Mouse (Mus musculus): ENCODE results near the gene Pigk.

Gene Pigk

DNA sequence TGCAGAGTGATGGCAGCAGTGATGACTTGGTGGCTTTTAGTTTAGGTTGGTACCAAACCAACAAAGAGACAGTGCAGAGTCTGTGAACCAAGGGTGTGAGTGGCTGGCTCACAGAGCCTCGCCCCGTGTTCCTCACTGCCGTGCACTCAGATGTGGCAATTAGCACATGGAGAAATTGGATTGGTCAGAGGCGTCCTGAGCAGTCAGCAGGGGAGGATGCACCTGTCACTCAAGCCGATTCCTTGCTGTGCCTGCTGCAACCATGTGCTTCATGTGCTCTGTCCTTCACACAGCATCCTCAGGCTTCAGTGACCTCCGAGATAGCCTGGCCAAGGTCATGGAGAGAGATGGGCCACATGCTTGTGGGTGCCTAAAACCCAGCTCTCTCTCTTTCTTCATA, 14.3 kb downstream of the Pigk start:
- no peak for DNase-seq (ENCODE audit: low read depth, low spot score)

DNA sequence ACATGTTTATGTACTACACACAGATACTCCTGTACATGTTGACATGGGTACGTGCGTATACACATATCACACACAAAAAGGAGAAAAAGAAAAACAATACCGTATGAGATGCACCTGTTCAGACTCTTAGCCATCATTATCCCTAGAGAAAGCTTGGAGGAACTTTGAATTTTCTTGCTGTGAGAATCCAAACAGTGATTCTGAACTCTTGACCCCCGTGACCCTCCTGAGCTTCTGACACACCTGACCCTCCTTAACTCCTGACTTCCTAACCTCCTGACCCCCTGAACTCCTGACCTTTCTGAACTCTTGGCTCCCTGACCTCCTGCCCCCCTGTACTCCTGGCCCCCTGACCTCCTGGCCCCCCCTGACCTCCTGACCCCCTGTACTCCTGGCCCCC, 19.1 kb downstream of the Pigk start:
- DNase-seq (ENCODE audit: low read depth, low spot score), result no peak

DNA sequence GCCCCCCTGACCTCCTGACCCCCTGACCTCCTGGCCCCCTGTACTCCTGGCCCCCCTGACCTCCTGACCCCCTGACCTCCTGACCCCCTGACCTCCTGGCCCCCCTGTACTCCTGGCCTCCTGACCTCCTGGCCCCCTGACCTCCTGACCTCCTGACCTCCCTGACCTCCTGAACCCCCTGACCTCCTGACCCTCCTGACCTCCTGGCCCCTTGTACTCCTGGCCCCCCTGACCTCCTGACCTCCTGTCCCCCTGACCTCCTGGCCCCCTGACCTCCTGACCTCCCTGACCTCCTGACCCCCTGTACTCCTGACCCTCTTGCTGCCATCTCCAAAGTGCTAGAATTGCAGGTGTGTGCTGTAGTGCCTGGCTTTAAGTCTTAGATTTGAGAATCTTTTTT, 19.6 kb downstream of the Pigk start:
- DNase-seq (ENCODE audit: low read depth, low spot score), result no peak

DNA sequence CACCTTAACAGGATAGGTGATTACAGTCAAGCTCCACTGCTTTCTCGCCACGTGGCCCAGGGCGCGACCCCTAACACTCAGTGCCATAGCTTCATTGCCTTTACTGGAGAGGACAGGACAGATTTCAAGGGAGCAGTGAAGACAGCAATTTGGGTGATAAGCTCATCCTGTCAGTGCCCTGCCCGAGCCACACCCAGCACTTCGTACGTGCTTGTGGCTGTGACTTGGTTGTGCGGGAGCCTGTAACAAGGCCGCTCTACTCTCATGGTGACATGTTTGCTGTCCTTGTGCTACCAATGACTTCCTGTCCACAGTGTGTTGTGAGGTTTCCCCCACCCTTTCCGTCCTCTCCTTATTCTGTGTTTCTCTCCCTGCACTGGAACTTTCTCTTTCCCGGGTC, 20.2 kb downstream of the Pigk start:
- no peak for DNase-seq (ENCODE audit: low read depth, low spot score)

DNA sequence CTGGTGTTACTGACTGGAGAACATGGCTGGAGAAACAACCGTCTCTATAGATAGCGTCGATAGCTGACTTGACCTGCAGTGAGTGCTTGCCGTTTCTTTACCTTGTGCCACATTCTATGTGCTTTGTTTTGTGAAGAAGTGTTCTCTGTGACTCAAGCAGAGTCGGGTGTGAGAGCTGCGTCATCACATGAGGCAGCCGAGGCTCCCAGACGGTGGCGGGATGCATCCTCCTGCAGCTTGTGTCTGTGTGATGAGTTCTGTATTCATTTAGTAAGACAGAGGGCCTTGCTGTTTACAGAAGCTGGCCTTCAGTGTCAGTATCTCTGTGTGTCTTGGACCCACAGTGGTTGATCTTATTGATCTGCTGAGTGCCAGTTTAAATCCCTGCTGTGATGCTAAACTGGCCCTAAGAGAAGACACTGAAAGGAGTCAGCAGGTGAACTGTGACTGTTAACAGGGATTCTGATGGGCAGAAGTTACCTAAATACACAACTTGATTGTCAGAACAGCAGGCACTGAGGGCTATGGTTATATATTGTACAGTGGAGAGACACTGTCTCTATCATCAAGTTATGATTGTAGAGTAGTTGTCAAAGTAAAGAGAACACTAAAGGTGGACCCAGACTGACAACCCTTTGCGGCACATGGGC, 21.8 kb downstream of the Pigk start:
- no peak for DNase-seq (ENCODE audit: low read depth, low spot score)

DNA sequence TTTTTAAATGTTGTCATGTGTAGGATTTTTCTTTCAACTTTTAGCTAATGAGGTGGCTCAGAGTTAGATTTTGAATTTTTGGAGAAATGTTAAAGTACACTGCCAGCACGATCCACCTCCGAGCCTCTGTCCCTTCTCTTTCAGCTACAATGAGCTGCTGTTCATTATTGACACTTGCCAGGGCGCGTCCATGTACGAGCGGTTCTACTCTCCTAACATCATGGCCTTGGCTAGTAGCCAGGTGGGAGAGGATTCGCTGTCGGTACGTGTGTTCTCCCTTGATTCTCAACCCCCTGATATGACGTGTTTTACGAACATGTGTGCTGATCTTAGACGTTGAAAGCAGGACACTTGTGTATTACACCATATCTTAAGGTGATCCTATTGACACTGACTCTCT, 30.4 kb downstream of the Pigk start:
- DNase-seq (ENCODE audit: low read depth, low spot score), result no peak

DNA sequence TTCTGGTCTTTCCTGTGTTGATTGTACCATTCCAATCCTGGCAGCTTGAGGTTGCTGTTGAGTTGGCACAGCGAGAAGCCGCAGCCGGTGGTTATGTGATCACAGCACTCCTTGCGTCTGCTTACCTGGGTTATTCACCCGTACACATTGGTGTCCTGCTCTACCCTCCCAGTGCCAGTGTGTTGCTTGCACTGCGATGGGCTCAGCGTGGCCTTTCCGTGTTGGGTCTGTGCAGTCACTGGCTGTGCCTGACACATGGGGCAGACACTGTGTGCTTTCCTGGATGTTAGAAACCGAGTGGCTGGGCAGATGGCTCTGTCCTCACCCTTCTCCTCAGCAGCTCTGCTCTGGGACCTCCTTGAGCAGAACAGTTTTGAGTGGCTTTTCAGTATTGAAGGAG, 31.7 kb downstream of the Pigk start:
- DNase-seq (ENCODE audit: low read depth, low spot score), result no peak

DNA sequence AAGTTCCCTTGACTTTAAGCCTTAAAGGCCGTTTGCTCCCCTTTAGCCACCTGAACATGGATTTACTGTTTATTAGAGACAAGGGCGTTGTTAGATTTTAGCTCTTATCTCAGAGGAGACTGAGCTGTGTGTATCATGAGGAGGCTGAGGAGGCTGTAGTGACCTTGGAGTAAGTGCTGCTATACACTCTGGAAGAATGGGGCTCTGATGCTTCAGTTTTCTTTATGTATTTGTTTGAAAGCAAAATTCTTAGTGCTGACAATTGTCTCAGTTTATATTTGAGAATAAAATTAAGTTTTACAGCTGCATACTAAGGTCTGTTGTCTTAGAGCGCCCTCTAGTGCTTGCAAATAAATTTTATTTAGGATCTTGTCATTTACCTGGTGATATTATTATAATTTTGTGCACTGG, 35.6 kb downstream of the Pigk start:
- peak; percentile 76 for DNase-seq (ENCODE audit: low read depth, low spot score)

DNA sequence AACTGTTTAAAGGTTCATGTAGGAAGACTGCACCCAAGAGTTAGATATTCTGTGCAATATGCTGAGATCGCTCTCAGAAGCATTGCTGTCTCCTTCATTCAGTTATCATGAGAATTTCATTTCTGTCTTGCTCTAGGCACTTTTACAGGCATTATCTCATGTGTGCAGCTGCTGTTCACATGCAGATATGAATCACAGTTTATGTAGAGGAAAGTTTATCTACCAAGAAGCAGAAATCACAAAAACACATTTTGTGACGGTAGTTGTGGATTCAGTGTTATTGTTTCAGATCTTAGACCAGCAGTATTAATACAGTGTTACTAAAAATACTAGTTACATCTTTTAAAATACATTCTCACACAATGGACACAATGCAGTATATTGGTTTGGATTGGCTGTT, 36.0 kb downstream of the Pigk start:
- DNase-seq (ENCODE audit: low read depth, low spot score), result no peak

DNA sequence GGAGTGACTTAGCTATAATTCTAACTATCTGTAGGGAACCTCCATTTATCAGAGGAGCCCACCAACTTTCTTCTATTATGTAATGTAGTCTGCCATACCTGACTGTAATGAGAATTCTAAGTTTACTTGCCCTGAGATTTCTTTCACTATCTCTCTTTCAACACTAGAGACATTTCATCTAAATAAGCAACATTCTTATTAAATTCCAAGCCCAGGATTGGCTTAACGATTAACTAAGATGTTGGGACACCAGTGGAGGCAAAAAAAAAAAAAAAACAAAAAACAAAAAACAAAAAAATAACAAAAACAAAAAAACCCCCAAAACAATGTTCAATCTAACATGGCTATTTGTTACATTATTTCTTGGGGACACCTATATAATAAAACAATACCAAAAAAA, 39.0 kb downstream of the Pigk start:
- no peak for DNase-seq (ENCODE audit: low read depth, low spot score)

DNA sequence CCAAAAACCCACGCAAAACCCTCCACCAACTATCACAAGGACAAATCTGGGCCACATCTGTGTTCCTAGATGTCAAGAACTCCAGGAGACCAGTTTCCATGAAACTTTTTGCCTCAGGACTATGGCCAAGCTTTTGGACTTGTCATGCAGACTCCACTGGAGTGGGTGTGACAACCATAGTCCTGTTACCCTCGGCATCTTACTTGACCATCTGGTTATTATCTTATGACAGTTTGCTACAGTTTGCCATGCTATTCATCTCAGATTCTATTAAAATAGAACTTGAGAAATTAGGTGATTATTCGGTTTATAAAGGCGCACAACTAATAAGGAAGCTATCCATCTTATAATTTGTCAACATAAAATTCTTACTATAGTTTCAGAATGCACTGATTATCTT, 39.4 kb downstream of the Pigk start:
- DNase-seq (ENCODE audit: low read depth, low spot score), result no peak

DNA sequence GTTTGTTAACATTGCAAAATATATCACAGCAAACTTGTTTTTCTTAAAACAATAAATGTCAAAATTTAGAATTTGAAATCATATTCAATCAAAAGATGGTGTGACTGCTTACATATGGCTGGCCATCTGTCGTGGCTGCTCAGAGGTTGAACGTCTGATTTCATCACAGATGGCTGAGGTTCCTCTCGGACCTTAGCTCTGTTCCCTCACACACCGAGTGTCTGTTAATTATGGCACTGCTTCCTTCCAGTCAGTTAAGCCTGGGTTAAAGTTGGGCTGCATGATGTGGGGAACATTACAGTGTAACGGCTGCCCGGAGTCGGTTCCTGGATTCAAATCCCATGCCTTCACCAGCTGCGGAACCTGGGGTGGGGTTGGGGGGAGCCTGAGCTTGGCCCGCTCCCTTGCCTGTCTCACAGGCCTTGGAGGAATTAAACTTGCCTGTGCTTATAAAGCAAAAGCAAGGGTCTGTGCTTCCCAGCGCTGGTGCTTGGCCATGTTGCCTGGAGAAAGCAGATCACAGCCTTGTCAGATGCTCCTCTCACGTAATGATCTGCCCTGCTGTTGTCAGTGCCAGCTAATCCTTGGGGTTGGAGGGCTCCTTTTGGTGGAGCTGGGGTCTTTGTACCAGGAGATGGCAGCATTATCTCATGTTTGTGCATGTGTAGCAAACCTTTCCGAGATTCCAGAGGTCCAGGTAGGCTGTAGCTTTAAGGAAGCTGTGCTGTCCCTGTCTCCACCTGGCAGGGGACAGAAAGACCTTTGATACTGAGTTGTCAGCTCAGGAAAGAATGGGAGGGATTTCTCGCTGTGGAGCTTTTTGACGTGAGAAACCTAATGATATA, 40.2 kb downstream of the Pigk start:
- DNase-seq (ENCODE audit: low read depth, low spot score), result no peak

DNA sequence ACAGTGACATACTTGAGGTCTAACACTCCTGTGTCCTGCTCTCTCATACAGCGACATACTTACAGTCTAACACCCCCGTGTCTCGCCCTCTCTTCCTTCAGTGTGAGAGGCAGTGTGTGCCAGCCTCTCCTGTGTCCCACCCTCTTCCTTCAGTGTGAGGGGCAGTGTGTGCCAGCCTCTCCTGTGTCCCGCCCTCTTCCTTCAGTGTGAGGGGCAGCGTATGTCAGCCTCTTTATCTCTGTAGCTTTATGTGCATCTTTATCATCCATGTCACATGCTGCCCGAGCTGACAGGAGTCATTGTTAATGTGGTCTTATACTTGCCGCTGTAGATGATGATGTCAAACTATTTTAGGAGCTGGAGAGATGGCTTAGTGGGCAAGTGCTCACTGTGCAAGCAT, 41.6 kb downstream of the Pigk start:
- DNase-seq (ENCODE audit: low read depth, low spot score), result no peak

DNA sequence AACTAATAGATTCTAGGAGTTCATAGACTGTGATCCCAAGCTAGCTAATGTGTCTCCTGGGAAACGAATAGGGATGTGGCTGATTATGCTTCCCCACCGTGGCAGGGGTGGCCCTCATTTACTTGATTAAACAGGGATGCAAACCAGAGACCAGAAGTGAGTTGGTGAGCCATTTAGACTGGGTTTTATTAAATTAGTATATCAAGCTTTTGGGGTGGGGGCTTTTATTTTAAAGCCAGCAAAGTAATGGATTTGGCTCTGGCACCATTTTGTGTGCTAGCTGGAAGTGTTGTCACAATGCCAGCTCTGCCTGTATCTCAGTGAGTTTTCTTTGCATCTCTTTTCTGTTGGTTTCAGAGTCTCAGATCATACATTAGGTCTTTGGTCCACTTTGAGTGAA, 43.0 kb downstream of the Pigk start:
- DNase-seq (ENCODE audit: low read depth, low spot score), result no peak

DNA sequence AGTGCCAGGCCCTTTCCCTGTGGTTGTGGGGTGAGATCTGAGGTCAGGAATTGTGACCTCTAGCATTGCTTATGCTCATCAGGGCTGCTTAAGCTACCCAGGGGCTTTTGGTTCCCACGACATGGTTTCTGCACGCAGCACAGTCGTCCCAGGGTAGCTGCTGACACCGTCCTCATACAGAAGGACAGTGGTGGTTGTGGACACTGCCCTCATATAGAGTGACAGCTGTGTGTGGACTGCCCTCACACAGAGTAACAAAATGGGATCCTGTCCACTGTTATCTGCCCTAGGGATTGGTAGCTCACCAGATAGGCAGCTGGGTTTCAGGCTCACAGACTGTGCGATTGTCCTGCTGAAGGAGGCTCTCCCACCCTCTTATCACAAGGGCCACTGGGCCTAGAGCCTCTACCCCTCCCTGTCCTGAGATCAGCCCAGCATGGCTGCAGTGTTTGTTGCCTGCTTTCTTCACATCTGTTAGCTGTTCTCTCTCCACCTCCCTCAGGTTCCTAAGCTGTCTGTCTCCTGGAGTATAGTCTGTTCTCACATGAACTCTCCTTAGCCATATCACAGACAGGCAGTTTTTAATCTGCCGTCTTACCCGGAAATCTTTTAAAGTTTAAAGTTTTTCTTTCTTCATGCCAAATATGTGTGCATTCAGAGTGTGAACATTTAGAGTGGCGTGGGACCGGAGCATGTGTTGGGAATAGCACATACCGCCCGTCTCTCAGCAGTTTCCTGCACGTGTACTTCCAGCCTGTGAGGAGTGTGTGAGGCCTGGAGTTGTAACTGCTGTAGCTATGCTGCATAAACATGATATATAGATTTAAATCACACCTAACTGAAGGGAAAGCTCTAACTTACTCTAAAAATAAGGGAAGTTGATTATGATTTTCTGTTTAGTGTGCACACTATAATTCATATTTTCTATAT, 43.8 kb downstream of the Pigk start:
- DNase-seq (ENCODE audit: low read depth, low spot score), result no peak

DNA sequence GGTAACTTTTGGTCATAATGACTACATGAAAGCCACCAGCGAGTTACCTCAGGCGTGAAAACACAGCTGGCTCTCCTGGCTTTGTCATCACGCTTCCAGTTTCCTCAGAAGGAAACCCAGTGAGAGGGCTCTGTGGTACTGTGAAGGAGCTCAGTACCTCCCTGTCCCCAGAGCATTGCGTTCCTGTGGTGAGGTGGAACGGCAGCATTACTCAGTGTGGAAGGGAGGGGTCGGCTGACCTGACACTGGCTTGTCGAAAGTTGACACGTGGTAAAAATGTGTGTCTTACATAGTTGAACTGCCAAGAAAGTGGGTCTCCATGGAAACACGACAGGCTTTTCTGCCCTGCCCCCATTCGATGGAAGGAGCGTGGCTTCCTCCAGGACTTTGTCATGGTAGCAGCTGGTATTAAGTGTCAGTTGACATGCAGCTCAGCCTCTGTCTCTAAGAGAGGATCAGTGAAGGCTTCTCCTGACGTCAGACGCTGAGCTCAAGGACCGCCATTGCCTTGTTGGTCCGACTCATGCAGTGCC, 44.7 kb downstream of the Pigk start:
- no peak for DNase-seq (ENCODE audit: low read depth, low spot score)

DNA sequence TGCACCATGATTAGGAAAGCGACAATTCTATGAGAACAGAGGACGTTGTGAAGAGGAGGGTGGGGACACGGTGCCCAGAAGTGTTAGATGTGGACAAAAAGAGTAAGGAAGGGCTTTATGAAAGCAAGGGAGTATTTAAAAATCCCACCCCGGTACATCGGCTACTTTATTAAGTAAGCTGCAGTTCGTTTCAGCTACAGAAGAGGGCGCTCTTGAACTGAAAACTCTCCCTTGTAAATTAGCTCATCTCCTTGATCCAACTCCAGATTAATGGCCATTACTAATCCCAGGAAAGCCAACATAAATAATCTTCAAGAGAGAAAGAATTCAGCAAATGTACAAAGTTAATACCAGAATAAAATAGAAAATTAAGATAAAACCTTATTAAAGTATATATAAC, 47.2 kb downstream of the Pigk start:
- peak; percentile 70 for DNase-seq (ENCODE audit: low read depth, low spot score)

DNA sequence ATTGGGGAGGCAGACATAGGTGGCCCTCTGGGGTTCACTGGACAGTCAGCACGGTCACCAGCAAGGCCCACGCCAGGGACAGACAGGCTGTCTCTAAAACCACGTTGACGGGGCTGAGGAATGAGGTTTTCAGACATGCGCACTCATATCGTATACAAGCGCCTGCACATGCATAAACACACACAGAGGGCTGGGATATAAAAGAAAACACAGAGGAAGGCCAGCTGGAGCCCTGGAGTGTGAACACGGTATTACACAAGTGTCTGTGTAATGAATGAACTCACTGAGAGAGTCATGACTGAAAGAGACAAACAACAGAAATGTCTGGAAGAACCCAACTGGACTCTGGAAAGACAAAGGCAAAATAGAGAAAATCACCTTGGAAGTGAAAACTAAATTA, 47.8 kb downstream of the Pigk start:
- DNase-seq (ENCODE audit: low read depth, low spot score), result peak; percentile 40

DNA sequence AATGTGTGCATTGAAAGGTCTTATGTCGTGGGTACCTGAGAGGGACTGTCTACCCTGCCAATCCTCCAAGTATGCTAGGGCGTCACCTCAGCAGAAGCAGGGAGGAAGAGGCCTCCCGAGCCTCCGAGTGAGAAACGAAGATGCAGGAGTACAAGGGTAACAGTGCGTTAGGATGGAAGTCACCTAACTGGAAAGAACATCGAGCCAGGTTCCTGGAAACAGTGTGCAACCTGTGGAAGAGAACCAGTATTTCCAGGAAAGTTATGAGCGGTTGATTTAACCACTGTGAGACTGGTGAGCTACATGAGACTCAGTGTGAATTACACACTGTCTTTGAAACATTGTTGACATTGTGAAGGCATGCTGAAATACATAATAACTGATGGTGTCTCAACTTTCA, 48.4 kb downstream of the Pigk start:
- no peak for DNase-seq (ENCODE audit: low read depth, low spot score)

DNA sequence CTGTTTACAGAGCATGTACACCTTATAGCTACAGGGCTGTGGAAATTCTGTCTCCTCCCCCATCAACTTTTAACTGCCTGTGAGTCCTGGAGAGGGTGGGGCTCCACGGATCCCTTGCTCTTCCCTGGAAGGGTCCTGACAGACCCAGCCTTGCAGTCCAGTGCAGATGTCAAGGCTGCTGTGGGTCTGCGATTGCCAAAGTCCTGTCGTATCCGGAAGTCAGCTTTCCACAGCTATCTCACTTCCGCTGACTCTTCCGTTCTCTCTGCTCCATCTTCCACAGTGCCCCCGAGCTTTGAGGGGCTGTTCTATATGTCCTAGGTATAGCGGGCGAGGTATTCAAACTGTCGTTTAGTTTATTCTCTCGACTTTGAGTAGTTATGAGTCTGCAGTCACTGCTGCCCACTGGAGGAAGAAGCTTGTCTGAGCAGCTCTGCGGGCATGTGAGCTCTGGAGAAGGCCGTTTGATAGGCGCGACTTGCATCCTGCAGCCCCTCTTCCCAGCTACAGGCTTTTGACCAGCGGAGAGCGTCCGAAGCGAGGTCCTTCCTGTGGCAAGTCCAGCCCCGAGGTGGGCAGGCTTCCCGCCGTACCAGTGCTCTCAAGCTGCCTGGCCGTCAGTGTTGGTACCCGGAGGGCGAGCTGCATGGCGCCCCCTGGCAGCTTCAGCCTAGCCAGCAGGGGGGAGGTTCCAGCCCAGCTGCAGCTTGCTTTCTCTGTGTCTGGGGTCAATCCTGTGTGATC, 49.4 kb downstream of the Pigk start:
- peak; percentile 64 for DNase-seq (ENCODE audit: low read depth, low spot score)

Measured in CD4-positive, CD25-positive, alpha-beta regulatory T cell, adult 2 months (primary cell).